Mouse (Mus musculus): ENCODE results near the gene Atp1a2. TPM values are rescaled to one million over a fixed set of nuclear protein-coding genes. Genes with fewer than 3 reads are reported as not detected.

The Atp1a2 gene
- under 1 TPM; 0.17 to 0.42 TPM for polyA plus RNA-seq (2017; shearing (Covaris generic))

DNA sequence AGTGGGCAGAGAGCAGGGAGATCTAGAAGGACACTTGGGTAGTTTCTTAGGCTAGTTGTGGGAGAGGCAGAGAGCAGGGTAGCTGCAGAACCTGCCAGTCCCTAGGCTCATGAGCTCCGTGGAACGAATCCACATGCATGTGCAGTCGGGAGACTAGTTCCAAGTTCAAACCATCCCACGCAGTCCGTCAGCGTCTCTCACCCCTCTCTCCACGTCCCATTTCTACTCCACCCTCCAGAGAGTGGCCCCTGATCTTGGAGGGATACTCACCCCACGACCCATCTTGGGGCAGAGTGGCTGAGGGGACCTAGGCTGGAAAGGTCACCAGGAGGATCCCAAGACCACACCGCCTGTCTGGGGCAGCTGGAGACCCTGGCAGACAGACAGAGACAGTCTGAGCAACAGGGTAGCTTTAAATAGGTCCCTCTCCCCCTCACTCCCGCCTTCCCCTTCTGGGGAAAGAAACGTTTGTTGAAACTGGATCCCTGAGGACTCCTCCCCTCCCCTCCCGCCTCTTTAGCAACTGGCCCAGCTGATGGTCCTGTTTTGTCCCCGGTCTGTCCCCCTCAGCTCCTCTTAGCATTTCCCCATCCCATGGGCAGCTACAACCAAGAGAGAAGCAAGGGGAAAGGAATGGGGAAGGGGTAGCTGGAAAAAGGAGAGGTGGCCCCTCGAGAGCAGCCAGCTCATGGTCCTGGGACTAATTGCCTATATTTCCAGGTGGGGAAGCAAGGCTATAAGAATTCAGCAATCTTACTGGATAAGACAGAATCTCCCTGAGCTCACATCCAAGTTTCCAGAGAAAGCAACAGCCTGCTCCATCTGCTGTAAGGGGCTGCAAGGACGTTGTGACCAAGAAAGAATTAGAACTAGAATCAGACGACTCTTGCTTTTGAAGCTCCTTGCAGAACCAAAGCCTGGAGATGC lies at the start of gene Atp1a2:
Gene Atp1a2, minus strand, starts transcription at position 454 of the 927 bp plus-strand sequence.

DNA sequence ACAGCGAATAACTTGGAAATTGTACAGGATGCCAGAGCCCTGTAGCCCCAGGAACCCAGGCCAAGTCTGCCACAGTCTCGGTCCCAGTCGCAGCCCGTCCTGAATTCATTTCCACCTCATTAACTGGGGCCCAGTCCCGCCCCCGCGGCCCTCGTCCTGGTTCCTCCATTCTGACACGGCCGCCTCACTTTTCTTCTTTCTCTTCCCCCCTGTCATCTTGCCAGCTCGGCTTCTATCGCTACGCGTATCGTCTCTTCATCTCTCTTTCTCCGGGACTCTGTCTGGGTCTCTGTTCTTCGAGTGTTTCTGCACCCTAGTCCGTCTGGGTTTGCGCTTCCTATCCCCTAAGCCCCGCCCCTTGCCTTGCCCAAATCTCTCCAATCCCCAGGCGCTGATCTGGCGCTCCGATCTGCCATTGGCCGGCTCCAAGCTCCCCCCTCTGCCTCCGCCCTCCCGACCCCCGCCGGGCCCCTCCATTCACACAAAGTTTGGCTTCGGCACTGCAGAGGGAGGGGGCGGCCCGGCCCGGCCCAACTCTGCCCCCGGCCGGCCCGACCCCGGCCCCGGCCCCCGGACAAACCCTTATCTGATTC lies 43.0 kb upstream of the Atp1a2 start, which contains the start of gene Kcnj10:
Gene Kcnj10, plus strand, starts transcription at position 482 of the 593 bp plus-strand sequence.

DNA sequence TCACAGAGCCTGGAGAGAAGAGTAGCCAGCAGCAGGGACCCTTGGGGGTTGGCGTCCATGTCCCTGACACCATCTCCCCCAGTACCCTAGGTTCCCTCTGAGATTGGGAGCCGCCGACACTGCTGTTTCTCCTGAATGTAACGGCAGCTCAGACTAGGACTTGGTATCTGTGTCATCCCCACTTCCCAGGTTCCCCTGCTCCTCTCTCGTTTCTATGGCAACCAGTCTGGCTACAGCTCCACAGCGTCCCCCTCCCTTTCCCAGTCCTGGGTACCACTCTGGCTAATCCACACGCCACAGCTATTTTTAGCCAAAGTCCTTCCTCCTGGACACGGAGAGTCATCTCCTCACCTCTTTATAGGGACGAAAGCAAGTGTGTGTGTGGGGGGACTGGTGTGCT lies 31.3 kb upstream of the Atp1a2 start, which contains the start of gene Kcnj9:
Gene Kcnj9, minus strand, starts transcription at position 188 of the 400 bp plus-strand sequence.

DNA sequence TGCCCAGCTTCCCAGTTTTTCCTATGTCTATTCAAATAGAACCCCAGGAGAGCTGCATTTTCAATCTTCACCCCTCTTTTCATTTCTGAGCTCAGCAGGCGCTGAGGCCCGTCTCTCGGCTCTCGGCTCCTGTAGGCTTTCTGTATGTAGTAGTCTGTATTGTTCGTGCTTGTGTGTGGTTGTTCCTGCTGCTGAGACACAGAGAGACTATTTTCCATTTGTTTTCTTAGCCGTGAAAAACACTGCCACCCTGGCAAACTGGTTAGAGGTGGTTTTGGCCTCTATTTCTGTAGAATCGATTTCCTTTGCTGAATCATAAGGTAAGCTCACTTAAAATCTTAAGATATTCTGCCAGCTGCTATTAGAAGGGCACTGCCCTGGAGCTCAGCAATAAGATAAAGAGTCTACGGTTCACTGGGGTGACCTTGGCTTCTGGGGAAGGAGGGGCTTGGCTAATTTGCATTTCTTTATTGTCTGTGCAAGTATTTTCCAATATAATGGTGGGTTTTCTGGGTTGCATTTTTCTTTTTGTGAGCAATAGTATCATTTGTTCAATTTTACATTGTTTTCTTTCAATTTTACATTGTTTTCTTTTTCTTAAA lies 36.3 kb downstream of the Atp1a2 start, which contains the start of gene Igsf8:
Gene Igsf8, plus strand, starts transcription at position 165 of the 602 bp plus-strand sequence.

DNA sequence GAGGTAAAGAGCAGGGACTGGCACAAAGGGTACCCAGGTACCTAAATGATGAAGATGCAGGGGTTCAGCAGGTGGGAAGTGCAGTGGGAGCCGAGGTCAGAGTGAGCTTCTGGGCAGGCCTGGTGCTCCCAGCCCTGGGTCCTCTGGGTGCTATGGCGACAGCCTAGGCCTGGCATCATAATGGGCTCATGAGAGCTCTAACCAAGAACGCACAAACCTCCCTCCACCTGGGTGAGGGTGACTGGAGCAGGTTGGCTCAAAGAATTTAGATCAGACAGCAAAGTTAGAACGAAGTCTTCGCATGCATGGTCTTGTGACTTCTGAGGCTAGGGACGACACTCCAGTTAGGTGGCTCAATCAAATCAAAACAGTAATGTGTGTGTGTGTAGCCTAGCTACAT lies 39.5 kb downstream of the Atp1a2 start, which contains the start of gene Atp1a4:
Gene Atp1a4, minus strand, starts transcription at position 101 of the 400 bp plus-strand sequence.

Other genes starting within 250 kb of the Atp1a2 start
- gene Nhlh1, start 240.5 kb downstream of the Atp1a2 start, polyA plus RNA-seq (2017; shearing (Covaris generic)): not detected
- 100 to 1,000 TPM; 141 to 203 TPM for gene Copa, start 215.5 kb downstream of the Atp1a2 start, polyA plus RNA-seq (2017; shearing (Covaris generic))
- gene Ncstn, start 215.3 kb downstream of the Atp1a2 start, polyA plus RNA-seq (2017; shearing (Covaris generic)): 100 to 1,000 TPM in 1 of 2 experiments, 10 to 100 TPM in 1; 99.5 to 121 TPM
- gene Pex19, start 171.3 kb downstream of the Atp1a2 start, polyA plus RNA-seq (2017; shearing (Covaris generic)): 10 to 100 TPM; 58.1 to 61.7 TPM
- 100 to 1,000 TPM; 103 to 111 TPM for gene Dcaf8, start 150.0 kb downstream of the Atp1a2 start, polyA plus RNA-seq (2017; shearing (Covaris generic))
- 10 to 100 TPM; 40.7 to 73.2 TPM for gene Pea15a, start 91.3 kb downstream of the Atp1a2 start, polyA plus RNA-seq (2017; shearing (Covaris generic))
- gene Casq1, start 78.2 kb downstream of the Atp1a2 start, polyA plus RNA-seq (2017; shearing (Covaris generic)): not detected
- gene Atp1a4, start 39.6 kb downstream of the Atp1a2 start, polyA plus RNA-seq (2017; shearing (Covaris generic)): not detected
- gene Igsf8, start 36.4 kb downstream of the Atp1a2 start, polyA plus RNA-seq (2017; shearing (Covaris generic)): 10 to 100 TPM; 15.4 to 31.1 TPM
- not detected for gene Kcnj9, start 31.3 kb upstream of the Atp1a2 start, polyA plus RNA-seq (2017; shearing (Covaris generic))
- not detected for gene Kcnj10, start 43.1 kb upstream of the Atp1a2 start, polyA plus RNA-seq (2017; shearing (Covaris generic))
- 1 to 10 TPM; 6.4 to 6.8 TPM for gene Pigm, start 78.5 kb upstream of the Atp1a2 start, polyA plus RNA-seq (2017; shearing (Covaris generic))
- gene Slamf9, start 177.3 kb upstream of the Atp1a2 start, polyA plus RNA-seq (2017; shearing (Covaris generic)): not detected
- under 1 TPM; 0.18 to 0.48 TPM for gene Igsf9, start 183.7 kb upstream of the Atp1a2 start, polyA plus RNA-seq (2017; shearing (Covaris generic))
- 100 to 1,000 TPM; 173 to 356 TPM for gene Tagln2, start 202.0 kb upstream of the Atp1a2 start, polyA plus RNA-seq (2017; shearing (Covaris generic))
- 1 to 10 TPM in 1 of 2 experiments, under 1 TPM in 1; 0.21 to 1.2 TPM for gene Cfap45, start 222.7 kb upstream of the Atp1a2 start, polyA plus RNA-seq (2017; shearing (Covaris generic))